Mouse (Mus musculus): Measurements from ENCODE around the gene Nkapd1. TPM values are rescaled to one million over a fixed set of nuclear protein-coding genes. Genes with fewer than 3 reads are reported as not detected.
A peak's percentile ranks its signal among the peaks of the same experiment; 100 is the strongest.

Gene Nkapd1
- polyA plus RNA-seq, 1 experiment: 3.6 TPM

GRCm38 (mm10) chr9:50596973-50597372, 20.3 kb downstream of the Nkapd1 start:
- Histone ChIP-seq H3K79me3 (ENCODE audit: low read depth) (peaks cover 19% of the 10 kb centered on the region), H3K36me3 (ENCODE audit: control insufficient read depth, insufficient read depth) (peaks cover 53% of the 10 kb centered on the region), H3ac (ENCODE audit: control insufficient read depth, insufficient read length, low read depth) (no peak overlapping the region), H3K4me3 (ENCODE audit: insufficient read depth, poor library complexity, severe bottlenecking) (no peak overlapping the region), H3K27me3 (ENCODE audit: control insufficient read depth, insufficient read depth, insufficient read length) (no peaks in the 10 kb centered on the region), H3K79me2 (ENCODE audit: control insufficient read depth, insufficient read depth) (peaks cover 29% of the 10 kb centered on the region)
- TF ChIP-seq CEBPB (IDR thresholded peaks at IDR 0.05; ENCODE audit: low read depth) (no peak), USF1 (IDR thresholded peaks at IDR 0.05; ENCODE audit: low read depth) (no peak), MYOD1 (IDR thresholded peaks at IDR 0.05; ENCODE audit: control insufficient read depth, insufficient read length, low read depth) (no peak), MAX (IDR thresholded peaks at IDR 0.05) (no peak), MYOG (IDR thresholded peaks at IDR 0.05; ENCODE audit: control insufficient read depth, extremely low read depth, insufficient read length) (no peak), CTCF (IDR thresholded peaks at IDR 0.05; ENCODE audit: control insufficient read depth, insufficient read depth, insufficient read length) (no peak), FOSL1 (IDR thresholded peaks at IDR 0.05; ENCODE audit: insufficient read depth, low read length, poor library complexity, severe bottlenecking) (no peak)

DNA sequence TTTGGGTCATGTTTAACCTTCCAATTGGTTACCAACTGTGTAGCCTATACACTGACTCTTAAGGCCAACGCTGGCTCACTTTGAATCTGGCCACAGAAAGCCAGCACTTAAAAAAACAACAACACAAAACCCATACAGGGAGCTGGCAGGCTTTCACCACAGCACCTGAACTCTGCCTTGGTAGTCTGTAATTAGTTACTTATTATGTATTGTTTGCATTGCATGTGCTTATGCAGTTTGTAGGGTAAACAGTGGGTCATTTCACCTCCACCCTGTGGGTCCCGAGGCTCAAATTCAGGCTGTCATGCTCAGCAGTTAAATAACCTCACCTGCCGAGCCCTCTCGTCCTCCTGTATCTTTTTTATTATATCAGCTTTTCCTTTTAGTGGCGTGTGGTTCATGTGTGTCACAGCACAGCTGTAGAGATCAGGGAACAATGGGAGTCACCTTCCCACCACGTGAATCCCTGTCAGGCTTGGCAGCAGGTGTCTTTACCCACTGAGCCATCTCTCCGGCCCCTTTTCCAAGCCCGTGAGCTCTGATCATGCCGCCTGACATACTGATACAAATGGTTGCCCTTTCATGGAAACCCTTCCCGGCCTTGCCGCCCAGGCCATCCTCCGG, 22.4 kb downstream of the Nkapd1 start:
- H3K79me2 ChIP-seq (ENCODE audit: control insufficient read depth, insufficient read depth): peaks cover 8% of the 10 kb centered on the region
- H3K4me3 ChIP-seq (ENCODE audit: insufficient read depth, poor library complexity, severe bottlenecking): no peak overlapping the region
- peaks cover 44% of the 10 kb centered on the region for H3K36me3 ChIP-seq (ENCODE audit: control insufficient read depth, insufficient read depth)
- H3K79me3 ChIP-seq (ENCODE audit: low read depth): peaks cover 1% of the 10 kb centered on the region
- no peak overlapping the region for H3ac ChIP-seq (ENCODE audit: control insufficient read depth, insufficient read length, low read depth)
- H3K27me3 ChIP-seq (ENCODE audit: control insufficient read depth, insufficient read depth, insufficient read length): no peaks in the 10 kb centered on the region
- TF ChIP-seq MYOG (IDR thresholded peaks at IDR 0.05; ENCODE audit: control insufficient read depth, extremely low read depth, insufficient read length): no peak
- TF ChIP-seq MYOD1 (IDR thresholded peaks at IDR 0.05; ENCODE audit: control insufficient read depth, insufficient read length, low read depth): no peak
- TF ChIP-seq FOSL1 (IDR thresholded peaks at IDR 0.05; ENCODE audit: insufficient read depth, low read length, poor library complexity, severe bottlenecking): no peak
- no peak for TF ChIP-seq USF1 (IDR thresholded peaks at IDR 0.05; ENCODE audit: low read depth)
- TF ChIP-seq CEBPB (IDR thresholded peaks at IDR 0.05; ENCODE audit: low read depth): no peak
- TF ChIP-seq CTCF (IDR thresholded peaks at IDR 0.05; ENCODE audit: control insufficient read depth, insufficient read depth, insufficient read length): no peak
- no peak for TF ChIP-seq MAX (IDR thresholded peaks at IDR 0.05)

GRCm38 (mm10) chr9:50593544-50593943, 23.7 kb downstream of the Nkapd1 start:
- Histone ChIP-seq H3K27me3 (ENCODE audit: control insufficient read depth, insufficient read depth, insufficient read length) (no peaks in the 10 kb centered on the region), H3K79me3 (ENCODE audit: low read depth) (no peaks in the 10 kb centered on the region), H3K4me3 (ENCODE audit: insufficient read depth, poor library complexity, severe bottlenecking) (no peak overlapping the region), H3ac (ENCODE audit: control insufficient read depth, insufficient read length, low read depth) (no peak overlapping the region), H3K79me2 (ENCODE audit: control insufficient read depth, insufficient read depth) (no peaks in the 10 kb centered on the region), H3K36me3 (ENCODE audit: control insufficient read depth, insufficient read depth) (peaks cover 31% of the 10 kb centered on the region)
- TF ChIP-seq CEBPB (IDR thresholded peaks at IDR 0.05; ENCODE audit: low read depth) (no peak), FOSL1 (IDR thresholded peaks at IDR 0.05; ENCODE audit: insufficient read depth, low read length, poor library complexity, severe bottlenecking) (no peak), MAX (IDR thresholded peaks at IDR 0.05) (no peak), CTCF (IDR thresholded peaks at IDR 0.05; ENCODE audit: control insufficient read depth, insufficient read depth, insufficient read length) (peak; percentile 27), MYOG (IDR thresholded peaks at IDR 0.05; ENCODE audit: control insufficient read depth, extremely low read depth, insufficient read length) (no peak), USF1 (IDR thresholded peaks at IDR 0.05; ENCODE audit: low read depth) (no peak)

DNA sequence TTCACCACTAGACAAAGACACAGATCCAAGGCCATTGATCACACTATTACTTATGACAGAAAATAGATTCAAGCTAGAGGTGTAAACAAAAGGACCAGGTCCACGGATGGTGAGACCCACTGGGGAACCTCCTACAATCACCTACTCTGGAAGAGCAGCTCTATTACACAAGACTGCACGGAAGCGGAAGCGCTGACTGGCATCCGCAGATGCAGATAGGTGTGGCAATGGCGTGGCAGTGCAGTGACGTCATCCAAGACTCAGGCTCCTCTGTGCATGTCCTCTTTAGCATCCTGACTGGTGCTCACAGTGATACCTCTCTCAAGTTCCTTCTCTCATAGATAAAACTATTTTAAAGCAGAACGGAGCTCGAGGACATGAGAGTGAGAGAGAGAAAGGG, 24.3 kb downstream of the Nkapd1 start:
- Histone ChIP-seq H3K79me3 (ENCODE audit: low read depth) (no peaks in the 10 kb centered on the region), H3K27me3 (ENCODE audit: control insufficient read depth, insufficient read depth, insufficient read length) (no peaks in the 10 kb centered on the region), H3K79me2 (ENCODE audit: control insufficient read depth, insufficient read depth) (no peaks in the 10 kb centered on the region), H3K4me3 (ENCODE audit: insufficient read depth, poor library complexity, severe bottlenecking) (no peak overlapping the region), H3ac (ENCODE audit: control insufficient read depth, insufficient read length, low read depth) (no peak overlapping the region), H3K36me3 (ENCODE audit: control insufficient read depth, insufficient read depth) (peaks cover 26% of the 10 kb centered on the region)
- no peak for TF ChIP-seq CEBPB (IDR thresholded peaks at IDR 0.05; ENCODE audit: low read depth)
- no peak for TF ChIP-seq MYOG (IDR thresholded peaks at IDR 0.05; ENCODE audit: control insufficient read depth, extremely low read depth, insufficient read length)
- TF ChIP-seq CTCF (IDR thresholded peaks at IDR 0.05; ENCODE audit: control insufficient read depth, insufficient read depth, insufficient read length): no peak
- TF ChIP-seq MAX (IDR thresholded peaks at IDR 0.05): no peak
- TF ChIP-seq USF1 (IDR thresholded peaks at IDR 0.05; ENCODE audit: low read depth): no peak
- TF ChIP-seq MYOD1 (IDR thresholded peaks at IDR 0.05; ENCODE audit: control insufficient read depth, insufficient read length, low read depth): no peak
- no peak for TF ChIP-seq FOSL1 (IDR thresholded peaks at IDR 0.05; ENCODE audit: insufficient read depth, low read length, poor library complexity, severe bottlenecking)

DNA sequence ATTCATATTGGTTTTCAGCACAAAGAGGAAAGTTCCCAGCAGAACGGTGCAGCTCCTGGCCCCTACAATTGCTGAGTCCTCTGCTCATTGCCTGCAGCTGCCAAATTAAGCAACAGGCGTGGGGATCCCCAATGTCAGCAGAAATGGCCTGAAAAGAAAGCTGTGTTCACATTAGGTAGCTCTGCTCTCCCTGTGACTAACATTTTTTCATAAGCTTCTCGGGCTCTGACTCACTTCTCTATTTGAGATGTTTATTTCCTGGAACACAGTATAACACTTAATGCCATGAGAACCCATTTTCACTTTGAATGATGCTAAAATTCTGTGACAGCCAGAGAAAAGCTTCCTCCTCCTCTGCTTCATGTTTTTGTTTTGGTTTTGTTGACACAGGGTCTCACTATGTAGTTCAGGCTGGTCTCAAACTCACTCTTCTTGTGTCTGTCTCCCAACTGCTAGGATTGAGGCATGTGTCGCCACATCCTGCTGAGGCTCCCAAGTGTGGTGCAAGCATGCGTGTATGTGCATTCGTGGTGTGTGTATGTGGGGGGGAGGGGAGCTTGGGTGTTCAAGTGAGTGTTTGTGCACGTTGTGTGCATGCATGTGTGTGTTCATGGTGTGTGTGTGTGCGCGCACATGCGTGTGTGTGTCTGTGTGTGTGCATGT, 26.3 kb downstream of the Nkapd1 start:
- Histone ChIP-seq H3ac (ENCODE audit: control insufficient read depth, insufficient read length, low read depth) (no peak overlapping the region), H3K4me3 (ENCODE audit: insufficient read depth, poor library complexity, severe bottlenecking) (no peak overlapping the region), H3K79me2 (ENCODE audit: control insufficient read depth, insufficient read depth) (no peaks in the 10 kb centered on the region), H3K27me3 (ENCODE audit: control insufficient read depth, insufficient read depth, insufficient read length) (no peaks in the 10 kb centered on the region), H3K79me3 (ENCODE audit: low read depth) (no peaks in the 10 kb centered on the region), H3K36me3 (ENCODE audit: control insufficient read depth, insufficient read depth) (peaks cover 8% of the 10 kb centered on the region)
- TF ChIP-seq CEBPB (IDR thresholded peaks at IDR 0.05; ENCODE audit: low read depth) (no peak), MYOG (IDR thresholded peaks at IDR 0.05; ENCODE audit: control insufficient read depth, extremely low read depth, insufficient read length) (no peak), MYOD1 (IDR thresholded peaks at IDR 0.05; ENCODE audit: control insufficient read depth, insufficient read length, low read depth) (no peak), USF1 (IDR thresholded peaks at IDR 0.05; ENCODE audit: low read depth) (no peak), CTCF (IDR thresholded peaks at IDR 0.05; ENCODE audit: control insufficient read depth, insufficient read depth, insufficient read length) (no peak), MAX (IDR thresholded peaks at IDR 0.05) (no peak), FOSL1 (IDR thresholded peaks at IDR 0.05; ENCODE audit: insufficient read depth, low read length, poor library complexity, severe bottlenecking) (no peak)

Measured in C2C12 (cell line).